Mouse (Mus musculus) myocyte (in vitro differentiated cells): Measurements from ENCODE around the gene Iqschfp.

Experiments
- CEBPB ChIP-seq: IDR thresholded peaks from 2 replicates; pipeline ENCODE4 v1.6.1; 2011; ENCODE audit warnings: mild to moderate bottlenecking, moderate library complexity; ENCODE audit not compliant: poor library complexity, insufficient read depth, severe bottlenecking
- E2F4 ChIP-seq: IDR thresholded peaks from one replicate; pipeline ENCODE4 v1.6.1; 2011; ENCODE audit warnings: mild to moderate bottlenecking, control low read depth, moderate library complexity; ENCODE audit not compliant: insufficient read depth
- MAX ChIP-seq: IDR thresholded peaks from one replicate; pipeline ENCODE4 v1.6.1; 2011; ENCODE audit warnings: low read depth, mild to moderate bottlenecking, control low read depth
- MYOD1 ChIP-seq, 3 experiments: IDR thresholded peaks; one replicate each; pipeline ENCODE4 v1.6.1; 2011; ENCODE audit warnings: control low read depth in 2 of 3, low read depth in 2 of 3, mild to moderate bottlenecking in 2 of 3, moderate library complexity in 1 of 3; ENCODE audit not compliant: insufficient read length in 2 of 3, control insufficient read depth in 1 of 3
- MYOG ChIP-seq, 3 experiments: IDR thresholded peaks; one replicate each; pipeline ENCODE4 v1.6.1; 2011; ENCODE audit warnings: control low read depth in 2 of 3, low read depth in 2 of 3, mild to moderate bottlenecking in 2 of 3; ENCODE audit not compliant: insufficient read length in 2 of 3, control insufficient read depth in 1 of 3, insufficient read depth in 1 of 3
- POLR2A ChIP-seq: IDR thresholded peaks from one replicate; pipeline ENCODE4 v1.6.1; 2011; ENCODE audit warnings: low read depth, mild to moderate bottlenecking, control low read depth, moderate library complexity; ENCODE audit not compliant: insufficient read length
- POLR2AphosphoS2 ChIP-seq: IDR thresholded peaks from one replicate; pipeline ENCODE4 v1.6.1; 2011; ENCODE audit warnings: low read depth, control low read depth; ENCODE audit not compliant: insufficient read length
- REST ChIP-seq: IDR thresholded peaks from one replicate; pipeline ENCODE4 v1.6.1; 2011; ENCODE audit warnings: mild to moderate bottlenecking, control low read depth, moderate library complexity; ENCODE audit not compliant: insufficient read depth, insufficient read length
- SRF ChIP-seq: IDR thresholded peaks from one replicate; pipeline ENCODE4 v1.6.1; 2011; ENCODE audit warnings: low read depth; ENCODE audit not compliant: control insufficient read depth, insufficient read length
- TCF12 ChIP-seq: IDR thresholded peaks from one replicate; pipeline ENCODE4 v1.6.1; 2011; ENCODE audit warnings: mild to moderate bottlenecking, control low read depth; ENCODE audit not compliant: poor library complexity, insufficient read depth, severe bottlenecking
- TCF3 ChIP-seq: IDR thresholded peaks from one replicate; pipeline ENCODE4 v1.6.1; 2011; ENCODE audit warnings: low read depth, control low read depth; ENCODE audit not compliant: insufficient read length
- USF1 ChIP-seq: IDR thresholded peaks from one replicate; pipeline ENCODE4 v1.6.1; 2011; ENCODE audit warnings: low read depth, mild to moderate bottlenecking, control low read depth, moderate library complexity

GRCm38 (mm10) chr3:68605942-68606603 is 714.0 kb downstream of the Iqschfp start:
- TF ChIP-seq POLR2A: no peak
- no peak for TF ChIP-seq USF1
- no peak for TF ChIP-seq TCF12
- TF ChIP-seq POLR2AphosphoS2: no peak
- no peak for TF ChIP-seq REST
- TF ChIP-seq MYOD1 (IDR thresholded peaks at IDR 0.05; ENCODE audit: control insufficient read depth in 1 of 3, insufficient read length in 2 of 3, low read depth in 2 of 3): no peak
- TF ChIP-seq MAX: no peak
- no peak for TF ChIP-seq MYOG (IDR thresholded peaks at IDR 0.05; ENCODE audit: control insufficient read depth in 1 of 3, insufficient read depth in 1 of 3, insufficient read length in 2 of 3, low read depth in 2 of 3)
- TF ChIP-seq TCF3: no peak
- TF ChIP-seq E2F4: no peak
- no peak for TF ChIP-seq SRF
- TF ChIP-seq CEBPB: no peak
